Mouse (Mus musculus): ENCODE measurements at regions not wholly inside any gene's neighbourhood (a gene's known extent, or its start where the extent isn't known, plus 50 kb on each side); places are given as distances from the start of the nearest gene placed in this dataset.

DNA sequence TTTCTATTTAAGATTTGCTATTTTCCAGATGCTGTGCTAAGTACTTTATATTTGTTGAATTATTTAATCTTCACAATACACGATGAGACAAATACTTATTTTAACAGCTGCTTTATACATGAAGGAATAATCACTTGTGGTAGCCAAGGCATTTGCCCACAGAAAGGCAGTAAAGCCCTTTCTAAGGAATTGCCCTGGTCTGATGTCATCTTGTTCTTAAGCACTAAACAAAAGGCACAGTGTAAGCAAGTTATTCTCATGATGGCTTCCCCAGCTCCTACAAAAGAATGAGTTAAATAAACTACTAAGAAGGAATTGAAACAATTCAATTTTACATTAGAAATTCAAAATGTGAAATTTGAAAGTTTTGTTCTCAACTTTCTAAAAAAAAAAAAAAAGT lies 358.8 kb downstream of the Cenpc1 start:
- no peak for DNase-seq (ENCODE audit: low spot score)

- peak; percentile 7 for DNase-seq (ENCODE audit: low spot score)
These were observed 359.3 kb downstream of the Cenpc1 start for GRCm38 (mm10) chr5:85706084-85706483.

GRCm38 (mm10) chr5:85677872-85678271 lies 387.5 kb downstream of the Cenpc1 start:
- no peak for DNase-seq (ENCODE audit: low spot score)

GRCm38 (mm10) chr5:85671121-85671520 lies 394.3 kb downstream of the Cenpc1 start:
- DNase-seq (ENCODE audit: low spot score), result no peak

DNA sequence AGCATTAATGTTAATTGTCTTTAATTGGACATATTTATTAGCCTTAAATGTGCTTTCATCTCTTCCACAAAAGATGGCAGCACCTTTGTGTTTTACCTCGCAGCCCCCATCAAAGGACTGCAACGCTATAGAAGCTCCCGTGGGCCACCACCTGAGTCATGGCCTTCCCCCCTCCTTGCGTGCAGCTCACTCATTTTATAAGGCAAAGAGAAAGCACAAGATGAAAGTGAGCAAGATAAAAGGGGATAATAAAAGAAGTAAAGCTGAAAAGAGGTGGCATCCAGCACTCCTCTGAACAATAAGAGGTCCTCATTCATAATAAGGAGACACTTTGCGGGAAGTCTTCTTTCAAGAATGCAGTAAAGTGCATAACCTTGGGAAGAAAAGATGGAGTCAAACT lies 403.9 kb downstream of the Cenpc1 start:
- no peak for DNase-seq (ENCODE audit: low spot score)

- no peak for DNase-seq (ENCODE audit: low spot score)
These were observed 444.3 kb downstream of the Cenpc1 start for GRCm38 (mm10) chr5:85621078-85621477.

DNA sequence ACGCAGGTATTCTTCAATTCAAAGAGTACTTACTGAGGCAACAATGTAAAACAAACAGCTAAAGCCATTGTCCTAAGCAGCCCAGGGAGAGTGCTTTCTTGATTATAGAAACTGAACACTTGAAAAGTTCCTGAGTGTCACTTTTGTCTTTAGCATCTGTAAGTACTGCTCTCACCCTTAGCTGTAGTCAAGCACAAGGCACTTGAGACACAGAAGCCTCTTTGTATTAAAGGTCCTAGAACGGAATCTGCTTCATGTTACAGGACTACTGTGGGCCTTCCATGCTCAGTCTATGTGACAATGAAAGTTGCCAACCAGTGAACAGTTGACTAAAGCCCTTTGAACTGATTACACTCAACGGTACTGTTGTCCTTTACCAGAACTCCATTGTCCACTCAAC lies 450.6 kb downstream of the Cenpc1 start:
- DNase-seq (ENCODE audit: low spot score), result no peak

DNA sequence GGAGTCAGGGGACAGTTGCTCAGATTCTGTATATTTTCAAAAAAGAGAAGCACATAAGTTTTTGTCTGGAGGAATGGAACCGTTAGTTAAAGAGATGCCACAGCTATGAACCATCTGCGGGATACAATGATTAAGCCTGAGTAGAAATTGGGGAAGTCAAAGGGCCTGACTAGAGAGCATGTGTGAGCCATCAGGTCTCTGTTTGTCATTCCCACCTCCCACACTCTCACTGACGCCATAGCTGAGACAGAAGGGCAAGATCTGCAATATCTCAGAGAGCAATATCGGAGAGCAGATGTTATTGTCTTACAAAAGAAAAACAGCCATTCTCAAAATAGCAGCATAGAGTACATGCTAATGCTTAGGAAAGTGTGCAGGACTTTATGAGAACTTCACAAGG lies 452.8 kb downstream of the Cenpc1 start:
- DNase-seq (ENCODE audit: low spot score), result peak; percentile 39

DNA sequence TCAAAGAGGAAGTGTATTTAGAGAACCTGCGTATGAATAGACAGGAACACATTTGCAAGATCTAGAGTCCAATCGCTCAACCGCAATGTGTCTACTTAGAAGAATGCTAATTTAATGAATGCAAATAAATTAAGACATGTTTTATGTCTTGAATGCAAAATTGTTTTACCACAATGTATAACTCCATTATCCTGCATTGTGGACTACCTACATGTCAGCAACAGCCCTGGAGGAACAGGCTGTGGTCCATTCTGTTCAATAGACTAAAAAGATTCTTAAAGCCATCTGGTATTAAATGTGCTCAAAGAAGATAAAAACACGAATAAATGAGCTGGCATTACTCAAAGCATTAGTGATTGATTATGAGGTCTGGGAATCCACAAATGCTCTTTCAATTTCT lies 456.3 kb downstream of the Cenpc1 start:
- no peak for DNase-seq (ENCODE audit: low spot score)

GRCm38 (mm10) chr5:85598164-85598563 lies 467.2 kb downstream of the Cenpc1 start:
- DNase-seq (ENCODE audit: low spot score), result no peak

DNA sequence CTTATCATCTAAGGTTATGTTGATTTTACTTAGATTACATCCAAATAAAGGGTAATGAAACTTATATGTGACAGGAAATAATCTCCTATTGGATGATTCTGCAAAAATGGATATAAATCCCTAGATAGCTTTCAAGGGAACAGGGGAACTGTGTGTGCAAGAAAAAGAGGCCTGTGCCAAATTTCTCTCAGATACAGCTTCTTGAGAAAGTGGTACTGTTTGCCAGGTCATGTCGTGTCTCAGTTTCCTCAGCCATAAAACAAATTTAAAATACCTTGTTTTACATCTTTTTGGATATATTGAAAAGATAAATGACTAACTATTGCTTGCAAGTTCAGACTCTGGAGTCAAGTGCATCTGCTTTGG lies 470.3 kb downstream of the Cenpc1 start:
- no peak for DNase-seq (ENCODE audit: low spot score)

- peak; percentile 13 for DNase-seq (ENCODE audit: low spot score)
These were observed 470.8 kb downstream of the Cenpc1 start for GRCm38 (mm10) chr5:85594413-85595081.

- no peak for DNase-seq (ENCODE audit: low spot score)
These were observed 473.1 kb downstream of the Cenpc1 start for GRCm38 (mm10) chr5:85592236-85592635.

- peak; percentile 21 for DNase-seq (ENCODE audit: low spot score)
These were observed 478.7 kb downstream of the Cenpc1 start for GRCm38 (mm10) chr5:85586727-85587126.

GRCm38 (mm10) chr5:85572531-85572930 lies 492.9 kb downstream of the Cenpc1 start:
- no peak for DNase-seq (ENCODE audit: low spot score)

GRCm38 (mm10) chr5:85571967-85572366 lies 493.4 kb downstream of the Cenpc1 start:
- DNase-seq (ENCODE audit: low spot score), result peak; percentile 45

- DNase-seq (ENCODE audit: low spot score), result peak; percentile 10
These were observed 494.0 kb downstream of the Cenpc1 start for GRCm38 (mm10) chr5:85571381-85571780.

GRCm38 (mm10) chr5:85536329-85536728 lies 529.1 kb downstream of the Cenpc1 start:
- DNase-seq (ENCODE audit: low spot score), result no peak

- no peak for DNase-seq (ENCODE audit: low spot score)
These were observed 539.8 kb downstream of the Cenpc1 start for GRCm38 (mm10) chr5:85525385-85526194.

- DNase-seq (ENCODE audit: low spot score), result no peak
These were observed 560.1 kb downstream of the Cenpc1 start for GRCm38 (mm10) chr5:85505244-85505643.

GRCm38 (mm10) chr5:85497261-85497660 lies 568.1 kb downstream of the Cenpc1 start:
- no peak for DNase-seq (ENCODE audit: low spot score)

DNA sequence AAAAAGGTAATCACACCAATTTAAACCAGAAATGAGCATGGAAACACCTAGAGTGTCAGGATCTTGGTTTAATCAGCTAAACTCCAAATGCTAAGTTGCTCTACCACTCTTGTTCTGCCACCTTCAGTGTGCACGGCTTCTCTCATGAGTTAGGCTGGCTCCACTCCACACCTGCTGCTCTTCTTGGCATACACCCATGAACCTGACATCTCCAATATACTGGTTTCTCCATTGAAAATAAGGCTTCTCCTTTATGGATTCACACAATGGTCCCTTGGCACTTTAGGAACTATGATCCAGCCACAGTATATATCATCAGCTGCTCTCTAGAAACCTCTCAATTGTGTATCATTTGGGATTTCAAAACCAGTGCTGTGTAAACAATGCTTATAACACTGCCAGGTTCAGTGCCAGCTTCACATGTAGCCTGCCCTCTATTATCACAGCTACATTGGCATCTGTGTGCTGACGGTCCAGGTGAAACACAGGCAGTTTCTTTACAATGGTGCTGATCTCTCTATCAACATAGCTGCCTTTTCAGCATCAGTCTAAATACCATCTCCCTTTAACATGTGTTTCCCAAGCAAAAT lies 579.6 kb downstream of the Cenpc1 start:
- DNase-seq (ENCODE audit: low spot score), result no peak

DNA sequence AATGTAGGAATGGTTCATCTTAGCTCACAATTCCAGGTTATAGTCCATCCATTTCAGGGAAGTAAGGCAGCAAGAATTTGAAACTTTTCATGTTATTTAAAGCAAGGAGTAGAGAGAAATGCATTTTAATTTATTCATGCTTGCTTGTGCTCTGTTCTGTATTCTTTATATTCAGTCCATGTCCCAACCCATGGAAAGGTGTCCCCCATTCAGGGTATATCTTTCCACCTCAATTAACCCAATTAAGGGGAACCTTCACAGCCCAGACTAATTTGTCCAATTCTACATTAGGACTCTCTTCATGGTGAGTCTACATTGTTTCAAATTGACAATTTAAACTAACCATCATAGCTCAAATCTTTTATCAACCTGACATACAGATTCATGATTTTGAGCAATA lies 580.2 kb downstream of the Cenpc1 start:
- no peak for DNase-seq (ENCODE audit: low spot score)

Data from layer of hippocampus, adult 11-12 months (tissue).